Mouse (Mus musculus): ENCODE results near the gene Actr6. TPM values are rescaled to one million over a fixed set of nuclear protein-coding genes. Genes with fewer than 3 reads are reported as not detected.

Gene Actr6
- polyA plus RNA-seq, 1 experiment from 2014 or later = 34.3 TPM

GRCm38 (mm10) chr10:89755231-89755630, 23.1 kb upstream of the Actr6 start:
- Histone ChIP-seq H3K36me3 (ENCODE audit: control insufficient read depth, insufficient read depth, low read length) (no peaks in the 10 kb centered on the region), H3K4me2 (ENCODE audit: low read depth, low read length) (no peak overlapping the region), H3K27me3 (ENCODE audit: control insufficient read depth, insufficient read depth, low read depth, low read length) (no peaks in the 10 kb centered on the region), H3K9me3 (ENCODE audit: control insufficient read depth, low read length) (no peaks in the 10 kb centered on the region), H3K27ac (ENCODE audit: low read length) (no peak overlapping the region), H3K4me3 (ENCODE audit: low read length) (no peak overlapping the region), H3K4me1 (replicated peaks; ENCODE audit: control insufficient read depth, insufficient read depth, low read length) (0 out of 2 replicates have a peak, but pooled peaks cover 4% of the 10 kb centered on the region), H3K9ac (ENCODE audit: low read length) (no peak overlapping the region)
- WGBS = 79% methylated on average over 4 of the region's 4 CpGs
- no peak for ATAC-seq (ENCODE audit: low read depth)

GRCm38 (mm10) chr10:89751069-89751468, 19.0 kb upstream of the Actr6 start:
- H3K27ac ChIP-seq (ENCODE audit: low read length) = peak overlapping the region; percentile 82
- H3K36me3 ChIP-seq (ENCODE audit: control insufficient read depth, insufficient read depth, low read length) = no peaks in the 10 kb centered on the region
- H3K9me3 ChIP-seq (ENCODE audit: control insufficient read depth, low read length) = no peaks in the 10 kb centered on the region
- H3K27me3 ChIP-seq (ENCODE audit: control insufficient read depth, insufficient read depth, low read depth, low read length) = no peaks in the 10 kb centered on the region
- H3K9ac ChIP-seq (ENCODE audit: low read length) = no peak overlapping the region
- H3K4me1 ChIP-seq (replicated peaks; ENCODE audit: control insufficient read depth, insufficient read depth, low read length) = peaks cover 8% of the 10 kb centered on the region
- no peak overlapping the region for H3K4me3 ChIP-seq (ENCODE audit: low read length)
- ATAC-seq (ENCODE audit: low read depth) = peak; percentile 84
- WGBS = 50% methylated on average over 5 of the region's 5 CpGs
- no peak overlapping the region for H3K4me2 ChIP-seq (ENCODE audit: low read depth, low read length)

DNA sequence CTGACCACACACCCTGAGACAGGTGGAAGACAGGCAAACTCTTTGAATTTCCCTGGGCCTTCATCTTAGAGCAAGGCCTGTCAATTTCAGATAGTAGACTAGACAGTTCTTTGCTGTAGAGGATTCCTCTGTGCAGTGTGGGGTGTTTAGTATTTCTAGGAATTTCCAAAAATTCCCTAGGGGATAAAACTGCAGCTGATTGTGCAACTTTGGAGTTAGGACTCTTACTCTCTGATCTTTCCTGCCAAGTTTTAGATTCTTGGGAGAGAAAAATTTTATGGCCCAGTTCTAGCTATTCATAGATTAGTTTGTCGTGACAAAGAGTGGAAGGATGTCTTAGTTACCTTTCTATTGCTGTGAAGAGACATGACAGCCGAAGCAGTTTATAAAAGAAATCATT, 16.5 kb upstream of the Actr6 start:
- Histone ChIP-seq H3K27ac (ENCODE audit: low read length) (no peak overlapping the region), H3K4me3 (ENCODE audit: low read length) (no peak overlapping the region), H3K27me3 (ENCODE audit: control insufficient read depth, insufficient read depth, low read depth, low read length) (no peaks in the 10 kb centered on the region), H3K36me3 (ENCODE audit: control insufficient read depth, insufficient read depth, low read length) (no peaks in the 10 kb centered on the region), H3K9me3 (ENCODE audit: control insufficient read depth, low read length) (no peaks in the 10 kb centered on the region), H3K4me1 (replicated peaks; ENCODE audit: control insufficient read depth, insufficient read depth, low read length) (peaks cover 8% of the 10 kb centered on the region), H3K4me2 (ENCODE audit: low read depth, low read length) (no peak overlapping the region), H3K9ac (ENCODE audit: low read length) (no peak overlapping the region)
- 80% methylated on average over 2 of the region's 2 CpGs for WGBS
- ATAC-seq (ENCODE audit: low read depth) = no peak

- 100% methylated on average over 1 of the region's 1 CpGs for WGBS
- ATAC-seq (ENCODE audit: low read depth) = no peak
- no peaks in the 10 kb centered on the region for H3K27me3 ChIP-seq (ENCODE audit: control insufficient read depth, insufficient read depth, low read depth, low read length)
- no peak overlapping the region for H3K4me3 ChIP-seq (ENCODE audit: low read length)
- no peak overlapping the region for H3K9ac ChIP-seq (ENCODE audit: low read length)
- no peak overlapping the region for H3K4me2 ChIP-seq (ENCODE audit: low read depth, low read length)
- no peak overlapping the region for H3K27ac ChIP-seq (ENCODE audit: low read length)
- no peaks in the 10 kb centered on the region for H3K9me3 ChIP-seq (ENCODE audit: control insufficient read depth, low read length)
- peaks cover 8% of the 10 kb centered on the region for H3K4me1 ChIP-seq (replicated peaks; ENCODE audit: control insufficient read depth, insufficient read depth, low read length)
- H3K36me3 ChIP-seq (ENCODE audit: control insufficient read depth, insufficient read depth, low read length) = no peaks in the 10 kb centered on the region
Observed at GRCm38 (mm10) chr10:89747911-89748310, 15.8 kb upstream of the Actr6 start.

DNA sequence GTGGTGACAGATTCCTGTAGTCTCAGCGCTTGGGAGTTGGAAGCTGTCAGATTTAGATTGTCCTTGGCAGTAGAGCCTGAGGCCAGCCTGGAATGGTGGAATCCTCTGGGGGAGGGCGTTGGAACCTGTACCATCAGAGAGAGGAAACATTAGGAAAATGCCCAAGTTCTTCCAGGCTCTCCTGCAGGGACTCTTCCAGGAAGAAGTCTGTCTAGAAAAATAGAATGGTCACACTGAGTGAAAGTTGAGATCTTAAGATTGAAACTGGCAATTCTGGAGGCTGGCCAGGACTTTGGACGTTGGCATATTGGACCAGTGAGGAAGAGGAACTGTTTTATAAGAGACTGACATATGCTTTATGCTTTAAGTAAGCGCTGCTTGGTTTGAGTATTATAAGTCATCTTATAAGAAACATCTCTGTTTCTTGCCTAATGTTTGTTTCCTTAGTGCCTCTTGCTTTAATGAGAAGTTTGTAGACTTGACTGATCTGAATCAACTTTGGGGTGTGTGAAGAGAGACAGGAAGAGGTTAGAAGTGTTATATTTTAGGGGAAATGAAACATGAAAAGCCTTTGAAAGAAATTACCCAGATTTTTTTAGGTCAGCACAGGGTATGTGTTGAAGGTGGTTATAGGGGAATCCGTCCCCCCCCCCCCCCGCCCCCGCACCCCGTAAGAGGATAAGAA, 15.3 kb upstream of the Actr6 start:
- Histone ChIP-seq H3K27me3 (ENCODE audit: control insufficient read depth, insufficient read depth, low read depth, low read length) (no peaks in the 10 kb centered on the region), H3K4me1 (replicated peaks; ENCODE audit: control insufficient read depth, insufficient read depth, low read length) (peaks cover 8% of the 10 kb centered on the region), H3K27ac (ENCODE audit: low read length) (no peak overlapping the region), H3K9ac (ENCODE audit: low read length) (no peak overlapping the region), H3K36me3 (ENCODE audit: control insufficient read depth, insufficient read depth, low read length) (no peaks in the 10 kb centered on the region), H3K4me3 (ENCODE audit: low read length) (no peak overlapping the region), H3K4me2 (ENCODE audit: low read depth, low read length) (no peak overlapping the region), H3K9me3 (ENCODE audit: control insufficient read depth, low read length) (no peaks in the 10 kb centered on the region)
- no peak for ATAC-seq (ENCODE audit: low read depth)
- 80% methylated on average over 8 of the region's 8 CpGs for WGBS

GRCm38 (mm10) chr10:89746581-89746980, 14.5 kb upstream of the Actr6 start:
- Histone ChIP-seq H3K27ac (ENCODE audit: low read length) (no peak overlapping the region), H3K4me3 (ENCODE audit: low read length) (no peak overlapping the region), H3K9me3 (ENCODE audit: control insufficient read depth, low read length) (no peaks in the 10 kb centered on the region), H3K4me2 (ENCODE audit: low read depth, low read length) (no peak overlapping the region), H3K4me1 (replicated peaks; ENCODE audit: control insufficient read depth, insufficient read depth, low read length) (peaks cover 4% of the 10 kb centered on the region), H3K36me3 (ENCODE audit: control insufficient read depth, insufficient read depth, low read length) (no peaks in the 10 kb centered on the region), H3K27me3 (ENCODE audit: control insufficient read depth, insufficient read depth, low read depth, low read length) (no peaks in the 10 kb centered on the region), H3K9ac (ENCODE audit: low read length) (no peak overlapping the region)
- ATAC-seq (ENCODE audit: low read depth) = no peak
- WGBS = 84% methylated on average over 3 of the region's 3 CpGs

- 1% methylated on average over 14 of the region's 14 CpGs for WGBS
- peak overlapping the region; percentile 94 for H3K9ac ChIP-seq (ENCODE audit: low read length)
- ATAC-seq (ENCODE audit: low read depth) = no peak
Observed at GRCm38 (mm10) chr10:89745666-89746020, 13.5 kb upstream of the Actr6 start.

GRCm38 (mm10) chr10:89744871-89745665, 13.0 kb upstream of the Actr6 start, which contains the start of gene Uhrf1bp1l:
Gene Uhrf1bp1l, plus strand, starts transcription at chr10:89744991.
- H3K9ac ChIP-seq (ENCODE audit: low read length) = peak within 1 kb of the TSS; percentile 94
- peak within 1 kb of the TSS; percentile 72 for H3K4me2 ChIP-seq (ENCODE audit: low read depth, low read length)
- no peaks in the 10 kb centered on the region for H3K9me3 ChIP-seq (ENCODE audit: control insufficient read depth, low read length)
- H3K27ac ChIP-seq (ENCODE audit: low read length) = peak within 1 kb of the TSS; percentile 85
- H3K36me3 ChIP-seq (ENCODE audit: control insufficient read depth, insufficient read depth, low read length) = no peaks in the 10 kb centered on the region
- ATAC-seq (ENCODE audit: low read depth) = peak; percentile 97
- no peaks in the 10 kb centered on the region for H3K27me3 ChIP-seq (ENCODE audit: control insufficient read depth, insufficient read depth, low read depth, low read length)
- H3K4me3 ChIP-seq (ENCODE audit: low read length) = peak within 1 kb of the TSS; percentile 94
- H3K4me1 ChIP-seq (replicated peaks; ENCODE audit: control insufficient read depth, insufficient read depth, low read length) = peaks cover 4% of the 10 kb centered on the region
- under 1% methylated on average over 85 of the region's 85 CpGs for WGBS

More at GRCm38 (mm10) chr10:89745666-89746020, 13.5 kb upstream of the Actr6 start:
- Histone ChIP-seq H3K27ac (ENCODE audit: low read length) (peak overlapping the region; percentile 85), H3K4me2 (ENCODE audit: low read depth, low read length) (peak overlapping the region; percentile 72), H3K9me3 (ENCODE audit: control insufficient read depth, low read length) (no peaks in the 10 kb centered on the region), H3K4me3 (ENCODE audit: low read length) (peak overlapping the region; percentile 94), H3K4me1 (replicated peaks; ENCODE audit: control insufficient read depth, insufficient read depth, low read length) (peaks cover 4% of the 10 kb centered on the region), H3K36me3 (ENCODE audit: control insufficient read depth, insufficient read depth, low read length) (no peaks in the 10 kb centered on the region), H3K27me3 (ENCODE audit: control insufficient read depth, insufficient read depth, low read depth, low read length) (no peaks in the 10 kb centered on the region)

- H3K4me2 ChIP-seq (ENCODE audit: low read depth, low read length) = peak overlapping the region; percentile 63
- peak overlapping the region; percentile 94 for H3K9ac ChIP-seq (ENCODE audit: low read length)
- no peaks in the 10 kb centered on the region for H3K27me3 ChIP-seq (ENCODE audit: control insufficient read depth, insufficient read depth, low read depth, low read length)
- no peak overlapping the region for H3K27ac ChIP-seq (ENCODE audit: low read length)
- 16% methylated on average over 3 of the region's 3 CpGs for WGBS
- no peaks in the 10 kb centered on the region for H3K36me3 ChIP-seq (ENCODE audit: control insufficient read depth, insufficient read depth, low read length)
- no peak for ATAC-seq (ENCODE audit: low read depth)
- peak overlapping the region; percentile 94 for H3K4me3 ChIP-seq (ENCODE audit: low read length)
- H3K4me1 ChIP-seq (replicated peaks; ENCODE audit: control insufficient read depth, insufficient read depth, low read length) = peaks cover 4% of the 10 kb centered on the region
- H3K9me3 ChIP-seq (ENCODE audit: control insufficient read depth, low read length) = no peaks in the 10 kb centered on the region
Observed at GRCm38 (mm10) chr10:89744341-89744740, 12.2 kb upstream of the Actr6 start.

Measured in lung, embryonic 16.5 days (tissue).